Mouse (Mus musculus) right cerebral cortex, postnatal 10 days (tissue): Measurements from ENCODE around the gene Galk1.

Source experiments
- DNase-seq, 2 experiments: peaks; one replicate each; pipeline ENCODE4 v3.0.0; 2021; ENCODE audit warnings: low spot score in 2 of 2

The Galk1 gene

GRCm38 (mm10) chr11:116011529-116012261 is 824 bp downstream of the Galk1 start:
- no peak for DNase-seq

DNA sequence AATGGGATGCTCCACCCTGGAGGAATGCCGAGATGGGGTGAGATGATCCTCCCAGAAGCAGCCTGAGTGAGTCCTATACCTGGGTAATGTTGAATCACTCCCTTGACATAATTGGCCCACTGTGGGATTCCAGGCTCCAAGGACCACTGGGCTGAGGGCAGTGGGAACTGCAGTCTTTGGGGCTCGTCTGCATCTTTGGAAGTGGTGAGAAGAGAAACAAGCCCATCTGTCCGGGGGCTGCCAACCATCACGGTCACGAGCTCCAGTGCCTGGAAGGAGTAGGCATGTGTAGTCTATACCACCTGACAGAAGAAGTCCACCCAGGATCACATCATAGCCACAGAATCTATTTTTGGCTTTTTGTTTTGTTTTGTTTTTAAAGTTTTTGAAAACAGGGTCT is 1.6 kb downstream of the Galk1 start:
- no peak for DNase-seq

DNA sequence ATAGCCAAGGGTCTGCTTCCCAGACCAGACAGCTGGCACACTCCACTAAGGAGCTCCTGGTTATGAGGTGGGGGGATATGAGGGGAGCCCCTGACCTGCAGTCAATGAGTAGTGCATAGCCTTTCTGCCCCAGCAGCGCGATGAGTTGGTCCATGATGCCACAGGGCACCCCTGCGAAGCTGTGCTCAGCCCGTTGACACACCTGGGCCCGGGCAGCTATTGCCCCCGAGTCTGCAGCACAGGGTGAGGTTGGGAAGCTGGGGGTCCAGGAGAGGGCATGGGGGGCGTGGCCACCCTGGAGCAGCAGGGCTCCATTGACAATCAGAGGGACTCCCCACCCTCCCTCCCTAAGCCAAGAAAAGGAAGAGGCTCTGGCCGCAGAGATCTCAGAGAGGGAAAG is 2.4 kb downstream of the Galk1 start:
- no peak for DNase-seq

- no peak for DNase-seq
These were observed 2.9 kb downstream of the Galk1 start for GRCm38 (mm10) chr11:116009661-116010060.

- no peak for DNase-seq
These were observed 3.6 kb downstream of the Galk1 start for GRCm38 (mm10) chr11:116008832-116009375.

DNA sequence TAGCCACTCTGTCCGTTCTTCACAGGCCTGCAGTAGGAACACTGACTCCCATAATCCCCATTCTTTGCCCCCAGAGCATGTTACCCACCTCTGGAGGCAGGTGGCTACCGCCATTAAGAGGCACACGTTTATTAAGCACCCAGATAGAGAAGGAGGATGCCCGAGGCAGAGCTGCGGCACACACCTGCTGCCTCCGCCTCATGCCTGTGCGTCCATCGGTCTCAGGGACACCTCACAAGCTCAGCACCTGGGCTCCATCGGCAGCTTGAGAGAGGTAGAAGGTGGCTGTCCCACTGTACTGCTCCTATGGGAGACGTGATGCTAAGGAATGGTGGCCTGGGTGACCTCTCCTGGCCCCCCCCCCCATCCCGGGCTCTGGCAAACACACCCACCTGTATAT is 4.1 kb downstream of the Galk1 start:
- no peak for DNase-seq

DNA sequence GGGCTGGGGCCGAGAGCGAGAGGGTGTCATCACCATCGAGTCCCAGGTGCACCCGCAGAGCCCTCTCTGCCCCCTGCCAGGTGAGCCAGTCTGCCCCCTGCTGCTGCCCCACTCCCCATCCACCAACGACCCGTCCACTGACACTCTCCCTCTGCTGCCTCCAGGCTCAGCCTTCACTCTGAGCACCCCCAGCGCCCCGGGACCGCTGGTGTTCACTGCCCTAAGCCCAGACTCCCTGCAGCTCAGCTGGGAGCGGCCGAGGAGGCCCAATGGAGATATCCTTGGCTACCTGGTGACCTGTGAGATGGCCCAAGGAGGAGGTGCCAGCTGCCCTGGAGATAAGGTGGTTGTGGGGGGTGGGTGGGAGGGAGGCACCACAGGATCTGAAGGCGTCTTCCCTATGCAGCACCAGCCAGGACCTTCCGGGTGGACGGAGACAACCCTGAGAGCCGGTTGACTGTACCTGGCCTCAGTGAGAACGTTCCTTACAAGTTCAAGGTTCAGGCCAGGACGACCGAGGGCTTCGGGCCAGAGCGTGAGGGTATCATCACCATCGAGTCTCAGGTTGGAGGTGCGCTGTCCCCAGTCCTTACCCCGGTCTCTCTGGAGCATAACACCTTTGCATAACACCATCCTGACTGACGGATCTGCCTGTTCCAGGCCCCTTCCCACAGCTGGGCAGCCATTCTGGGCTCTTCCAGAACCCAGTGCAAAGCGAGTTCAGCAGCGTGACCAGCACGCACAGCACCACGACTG is 5.2 kb downstream of the Galk1 start:
- peak in 1 of 2 experiments; percentile 25 for DNase-seq

DNA sequence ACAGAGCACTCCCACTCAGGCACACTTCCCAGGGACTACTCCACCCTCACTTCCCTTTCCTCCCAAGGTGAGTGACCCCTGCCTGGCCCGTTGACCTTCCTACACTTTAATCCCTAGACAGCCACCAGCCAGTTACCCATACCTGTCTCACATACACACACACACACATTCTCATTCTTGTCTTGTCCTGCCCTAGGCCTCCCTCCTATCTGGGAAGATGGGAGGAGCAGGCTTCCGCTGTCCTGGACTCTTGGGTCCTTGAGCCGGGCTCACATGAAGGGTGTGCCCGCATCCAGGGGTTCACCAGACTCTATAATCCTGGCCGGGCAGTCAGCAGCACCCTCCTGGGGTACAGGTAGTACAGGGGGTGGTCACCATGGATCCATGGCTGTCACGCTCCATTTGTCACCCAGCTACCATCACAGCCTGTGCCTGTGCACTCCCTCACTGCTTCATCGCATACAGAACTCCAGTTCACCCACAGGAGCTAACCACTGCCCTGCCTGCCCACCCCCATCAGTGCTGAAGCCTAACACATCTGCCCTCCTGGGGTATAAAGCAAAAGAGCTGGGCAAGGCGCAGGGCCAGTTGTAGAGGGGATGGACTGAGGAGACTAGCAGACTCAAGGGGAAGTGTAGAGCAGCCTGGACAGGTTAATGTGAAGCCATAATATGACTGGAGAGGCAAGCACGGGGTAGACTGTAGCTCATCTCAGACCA is 6.7 kb downstream of the Galk1 start:
- DNase-seq = peak in 1 of 2 experiments; percentile 25

- peak; percentile 71 to 77 for DNase-seq
These were observed 7.4 kb downstream of the Galk1 start for GRCm38 (mm10) chr11:116004840-116005700.

DNA sequence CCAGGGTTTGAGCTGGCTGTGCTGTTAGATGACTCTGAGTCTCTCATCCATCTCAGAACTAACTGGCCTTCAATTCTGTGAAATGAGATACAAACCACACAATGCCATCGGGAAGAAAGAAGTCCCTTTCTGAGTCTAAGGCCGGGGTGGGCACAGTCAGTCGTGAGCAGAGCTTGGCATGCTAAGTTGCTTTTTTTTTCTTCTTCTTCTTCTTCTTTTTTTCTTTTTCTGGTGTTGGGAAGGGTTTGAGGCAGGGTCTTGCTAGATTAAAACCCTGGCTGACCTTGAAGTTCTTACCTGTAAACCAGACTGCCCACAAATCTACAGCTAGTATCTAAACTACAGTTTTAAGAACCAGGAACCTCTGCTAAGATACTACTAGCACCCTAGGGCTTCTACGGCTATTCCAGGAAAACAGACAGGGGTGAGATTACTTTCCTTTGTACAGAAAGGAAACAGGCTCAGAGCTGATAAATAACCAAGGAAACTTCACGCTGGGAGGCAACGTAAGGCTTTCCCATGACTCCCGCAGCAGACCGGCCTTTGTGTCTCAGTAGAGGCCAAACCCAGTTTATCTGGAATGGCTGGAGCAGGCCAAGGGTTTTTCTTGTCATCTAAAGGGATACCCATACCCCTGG is 8.2 kb downstream of the Galk1 start:
- DNase-seq = no peak

GRCm38 (mm10) chr11:116002894-116003293 is 9.6 kb downstream of the Galk1 start:
- no peak for DNase-seq

DNA sequence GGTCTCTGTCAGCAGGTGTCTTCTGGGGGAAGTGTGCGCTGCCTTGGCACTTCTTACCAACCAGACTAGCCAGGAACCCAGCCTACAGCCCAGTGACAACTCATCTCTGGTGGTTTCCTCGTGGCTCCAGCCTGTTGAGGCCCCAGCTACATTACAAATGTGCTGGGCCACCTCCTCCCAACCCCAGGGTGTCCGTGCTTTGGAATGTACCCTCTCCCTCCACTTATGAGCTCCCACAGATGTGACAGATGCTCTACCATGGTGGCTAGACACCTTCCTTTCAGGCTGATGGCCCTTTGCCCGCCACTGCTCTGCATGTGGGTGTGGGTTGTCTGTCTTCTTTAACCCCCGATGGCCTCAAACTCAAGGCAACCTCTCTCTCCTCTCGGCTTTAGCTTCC is 10.8 kb downstream of the Galk1 start:
- no peak for DNase-seq

GRCm38 (mm10) chr11:116000607-116001006 is 11.9 kb downstream of the Galk1 start:
- DNase-seq = no peak

GRCm38 (mm10) chr11:115999538-116000143 is 12.9 kb downstream of the Galk1 start:
- peak; percentile 69 to 85 for DNase-seq

- DNase-seq = no peak
These were observed 13.5 kb downstream of the Galk1 start for GRCm38 (mm10) chr11:115999027-115999426.

GRCm38 (mm10) chr11:115997662-115998061 is 14.9 kb downstream of the Galk1 start:
- no peak for DNase-seq

DNA sequence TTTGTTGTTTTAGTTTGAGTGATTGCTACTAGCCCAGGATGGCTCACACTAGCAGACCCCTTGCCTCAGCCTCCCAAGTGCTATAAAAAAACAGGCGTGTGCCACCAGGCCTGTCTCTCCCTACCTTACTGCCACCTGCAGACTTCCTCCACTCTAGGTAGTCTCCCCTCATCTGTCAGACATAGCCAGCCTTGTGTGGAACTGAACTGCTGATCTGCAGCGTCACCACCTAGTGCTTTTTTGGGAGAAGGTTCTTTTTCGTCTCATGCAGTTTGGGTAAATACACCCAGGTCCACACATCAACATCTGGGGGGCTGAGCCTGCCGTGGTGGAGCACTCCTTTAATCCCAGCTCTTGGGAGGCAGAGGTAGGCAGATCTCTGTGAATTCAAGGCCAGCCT is 15.5 kb downstream of the Galk1 start:
- no peak for DNase-seq

DNA sequence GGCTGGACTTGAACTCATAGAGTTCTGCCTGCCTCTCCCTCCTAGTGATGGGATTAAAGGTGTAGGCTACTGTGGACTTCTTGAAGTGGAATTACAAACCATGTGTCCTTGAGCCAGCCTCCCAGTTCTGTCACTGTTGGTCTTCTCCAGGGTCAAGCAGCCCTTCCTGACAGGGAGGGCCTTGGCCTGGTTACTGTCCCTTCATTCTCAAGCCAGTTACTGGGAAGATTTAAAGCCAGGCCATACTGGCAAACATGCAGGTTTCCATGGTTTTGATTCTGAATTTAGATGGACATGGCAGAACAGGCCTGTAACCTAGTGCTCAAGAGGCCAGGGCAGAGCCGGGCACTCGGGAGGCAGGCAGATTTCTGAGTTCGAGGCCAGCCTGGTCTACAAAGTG is 17.3 kb downstream of the Galk1 start:
- DNase-seq = no peak

GRCm38 (mm10) chr11:115992098-115992497 is 20.4 kb downstream of the Galk1 start:
- DNase-seq = no peak

GRCm38 (mm10) chr11:115989686-115990085 is 22.8 kb downstream of the Galk1 start:
- DNase-seq = no peak
